Mouse (Mus musculus) CH12.LX (cell line): Measurements from ENCODE around the gene Rbm4b. TPM values are rescaled to one million over a fixed set of nuclear protein-coding genes. Genes with fewer than 3 reads are reported as not detected.

Experiments
- DNase-seq: peaks from one replicate; pipeline ENCODE4 v3.0.0-alpha.2; 2013; ENCODE audit errors: extremely low read depth
- H3K27ac ChIP-seq: 2 replicates; pipeline ENCODE4 v1.5.1; 2012; ENCODE audit warnings: low read depth, mild to moderate bottlenecking, control low read depth, moderate library complexity; ENCODE audit not compliant: insufficient read depth
- H3K27me3 ChIP-seq: replicated peaks from 2 replicates; pipeline ENCODE3; 2012; ENCODE audit warnings: inconsistent platforms
- H3K36me3 ChIP-seq, 2 experiments: replicated peaks in 1 of 2; 2 replicates each; pipeline versions ENCODE3 to v1.6.1; 2012; ENCODE audit warnings: inconsistent platforms in 1 of 2, low read length in 1 of 2, mild to moderate bottlenecking in 1 of 2, mixed read lengths in 1 of 2, moderate library complexity in 1 of 2; ENCODE audit not compliant: control insufficient read depth in 1 of 2, insufficient read depth in 1 of 2
- H3K4me1 ChIP-seq, 2 experiments: 2 replicates each; pipeline ENCODE4 v1.6.1; 2012; ENCODE audit warnings: inconsistent platforms in 1 of 2, moderate library complexity in 1 of 2; ENCODE audit not compliant: insufficient read depth in 2 of 2, control insufficient read depth in 1 of 2
- H3K4me2 ChIP-seq: 2 replicates; pipeline ENCODE4 v1.6.1; 2012; ENCODE audit warnings: low read depth, mild to moderate bottlenecking, control low read depth; ENCODE audit not compliant: poor library complexity, insufficient read depth, severe bottlenecking
- H3K4me3 ChIP-seq, 3 experiments: fragments of 150-350 bp in 1 of 3; sonication (generic) in 1 of 3; replicated peaks in 1 of 3; 2 replicates each; pipeline versions ENCODE3 to v1.5.1; 2011 to 2012; ENCODE audit warnings: low read depth in 2 of 3, low read length in 2 of 3, mild to moderate bottlenecking in 2 of 3, moderate library complexity in 2 of 3, control low read depth in 1 of 3, improper control_type of control experiment in 1 of 3, inconsistent platforms in 1 of 3, mixed read lengths in 1 of 3; ENCODE audit not compliant: poor library complexity in 1 of 3
- H3K79me2 ChIP-seq: replicated peaks from 2 replicates; pipeline ENCODE4 v1.6.1; 2012; ENCODE audit warnings: mild to moderate bottlenecking, moderate library complexity; ENCODE audit not compliant: control insufficient read depth, poor library complexity, insufficient read depth, severe bottlenecking; ENCODE audit errors: extremely low read depth
- H3K9ac ChIP-seq: 2 replicates; pipeline ENCODE4 v1.6.1; 2012; ENCODE audit warnings: low read depth, mild to moderate bottlenecking, control low read depth, moderate library complexity; ENCODE audit not compliant: insufficient read depth
- H3K9me3 ChIP-seq: replicated peaks from 2 replicates; pipeline ENCODE3; 2012; ENCODE audit warnings: low read length, inconsistent platforms, mixed read lengths
- BHLHE40 ChIP-seq: IDR thresholded peaks from 2 replicates; pipeline ENCODE4 v1.6.1; 2011; ENCODE audit warnings: mild to moderate bottlenecking, low read depth, low read length, improper control_type of control experiment
- CHD2 ChIP-seq: IDR thresholded peaks from 2 replicates; pipeline ENCODE4 v1.6.1; 2011; ENCODE audit warnings: low read length, improper control_type of control experiment
- CTCF ChIP-seq, 2 experiments: IDR thresholded peaks in 1 of 2; conservative IDR thresholded peaks in 1 of 2; 2 replicates each; pipeline ENCODE4 v1.5.1; 2011 to 2012; ENCODE audit warnings: low read depth in 2 of 2, low read length in 2 of 2, improper control_type of control experiment in 1 of 2, inconsistent platforms in 1 of 2, mild to moderate bottlenecking in 1 of 2, moderate library complexity in 1 of 2
- E2F4 ChIP-seq: IDR thresholded peaks from 2 replicates; pipeline ENCODE4 v1.6.1; 2011; ENCODE audit warnings: low read depth, low read length, improper control_type of control experiment; ENCODE audit not compliant: insufficient replicate concordance
- ETS1 ChIP-seq: conservative IDR thresholded peaks from 2 replicates; pipeline ENCODE4 v1.6.1; 2012; ENCODE audit warnings: low read depth, mild to moderate bottlenecking, inconsistent platforms, low read length, improper control_type of control experiment, moderate library complexity
- GABPA ChIP-seq: IDR thresholded peaks from 2 replicates; pipeline ENCODE4 v1.6.1; 2012; ENCODE audit warnings: low read depth, low read length, improper control_type of control experiment, inconsistent platforms; ENCODE audit not compliant: insufficient replicate concordance
- IRF4 ChIP-seq: IDR thresholded peaks from 2 replicates; pipeline ENCODE4 v1.6.1; 2014; ENCODE audit warnings: low read depth, mild to moderate bottlenecking, inconsistent platforms, low read length, improper control_type of control experiment
- MYC ChIP-seq: IDR thresholded peaks from 2 replicates; pipeline ENCODE4 v1.6.1; 2011; ENCODE audit warnings: low read depth, mild to moderate bottlenecking, improper control_type of control experiment, low read length
- NRF1 ChIP-seq: IDR thresholded peaks from 2 replicates; pipeline ENCODE4 v1.6.1; 2014; ENCODE audit warnings: low read depth, mild to moderate bottlenecking, inconsistent platforms, low read length, improper control_type of control experiment, moderate library complexity
- POLR2A ChIP-seq: IDR thresholded peaks from 2 replicates; pipeline ENCODE4 v1.6.1; 2011; ENCODE audit warnings: low read depth, mild to moderate bottlenecking, improper control_type of control experiment, low read length
- POLR2AphosphoS2 ChIP-seq: IDR thresholded peaks from 2 replicates; pipeline ENCODE4 v1.6.1; 2011; ENCODE audit warnings: low read depth, low read length, improper control_type of control experiment
- SIN3A ChIP-seq: IDR thresholded peaks from 2 replicates; pipeline ENCODE4 v1.6.1; 2012; ENCODE audit warnings: low read length, improper control_type of control experiment, inconsistent platforms
- SMC3 ChIP-seq: IDR thresholded peaks from 2 replicates; pipeline ENCODE4 v1.6.1; 2011; ENCODE audit warnings: low read depth, low read length, improper control_type of control experiment
- USF2 ChIP-seq: conservative IDR thresholded peaks from 2 replicates; pipeline ENCODE4 v1.6.1; 2011; ENCODE audit warnings: low read depth, low read length, improper control_type of control experiment
- ZC3H11A ChIP-seq: IDR thresholded peaks from 2 replicates; pipeline ENCODE4 v1.6.1; 2012; ENCODE audit warnings: low read depth, mild to moderate bottlenecking, inconsistent platforms, low read length, improper control_type of control experiment
- ZMIZ1 ChIP-seq: IDR thresholded peaks from 2 replicates; pipeline ENCODE4 v1.6.1; 2012; ENCODE audit warnings: low read depth, mild to moderate bottlenecking, inconsistent platforms, low read length, improper control_type of control experiment
- dilution Hi-C: fragments of 300-500 bp; cut with MboI; formaldehyde crosslinking; loops from 2 replicates; pipeline ENCODE4 v1.14.3; 2020; ENCODE audit warnings: low sequenced_read_pairs; ENCODE audit not compliant: extremely low pct_unique_long_range_greater_than_20kb, extremely low pct_ligation_motif_present
- in situ Hi-C: fragments of 300-500 bp; cut with MboI; formaldehyde crosslinking; loops from 3 replicates; pipeline ENCODE4 v1.14.3; 2019; ENCODE audit warnings: low sequenced_read_pairs, low pct_ligation_motif_present, low pct_unique_long_range_greater_than_20kb, mixed read lengths
- polyA plus RNA-seq: library from polyadenylated mRNA; unstranded; fragments of >175 nt; gene quantifications from 2 replicates; pipeline ENCODE4 v1.2.1, GENCODE M21; 2012; ENCODE audit warnings: low read depth; ENCODE audit not compliant: insufficient read length
- total RNA-seq, 2 experiments: library from RNA; depleted of rRNA; stranded (reverse); fragments of 300-350 nt in 1 of 2; fragments of >200 nt in 1 of 2; gene quantifications; 2 replicates each; pipeline ENCODE4 v1.2.3; 2012 to 2014

Rbm4b gene
- total and polyA plus RNA-seq, 3 experiments, result 7.0 to 13.8 (median 11.1) TPM

DNA sequence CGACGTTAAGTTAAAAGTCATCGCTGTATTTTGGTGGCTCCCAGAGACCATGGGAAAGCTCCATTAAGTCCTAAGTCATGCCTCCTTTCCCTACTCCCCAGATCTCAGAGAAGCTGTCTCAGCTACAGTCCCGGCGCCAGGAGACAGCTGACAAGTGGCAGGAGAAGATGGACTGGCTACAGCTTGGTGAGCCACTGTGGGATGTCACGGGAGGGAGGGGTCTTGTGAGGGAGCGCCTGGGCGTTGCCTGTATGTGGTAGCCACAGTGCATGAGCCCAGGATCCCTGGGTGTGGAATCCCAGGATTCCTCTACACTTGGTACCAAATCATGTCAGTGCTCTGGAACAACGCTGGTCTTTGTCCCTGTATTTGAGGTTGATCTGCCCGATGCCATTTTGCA is 7.8 kb upstream of the Rbm4b start:
- H3K9ac ChIP-seq, result no peak overlapping the region
- no peaks in the 10 kb centered on the region for H3K9me3 ChIP-seq
- no peaks in the 10 kb centered on the region for H3K79me2 ChIP-seq
- H3K4me2 ChIP-seq, result no peak overlapping the region
- in situ Hi-C loops (loop anchor here (10.0 kb wide), 1 partner anchor 54 kb away; the partner anchor contains the start of gene Gm960), dilution Hi-C loops (no loop called here)
- no peaks in the 10 kb centered on the region for H3K27me3 ChIP-seq
- TF ChIP-seq CHD2 (no peak), ZMIZ1 (no peak), E2F4 (no peak), IRF4 (no peak), GABPA (no peak), ETS1 (no peak), MYC (no peak), NRF1 (no peak), ZC3H11A (no peak), BHLHE40 (no peak)
- H3K36me3 ChIP-seq, result peaks cover 0 to 6% of the 10 kb centered on the region in 2 experiments
- DNase-seq, result no peak
- no peak overlapping the region for H3K27ac ChIP-seq
- H3K4me1 ChIP-seq, result no peaks in the 10 kb centered on the region
- H3K4me3 ChIP-seq, result no peak overlapping the region

DNA sequence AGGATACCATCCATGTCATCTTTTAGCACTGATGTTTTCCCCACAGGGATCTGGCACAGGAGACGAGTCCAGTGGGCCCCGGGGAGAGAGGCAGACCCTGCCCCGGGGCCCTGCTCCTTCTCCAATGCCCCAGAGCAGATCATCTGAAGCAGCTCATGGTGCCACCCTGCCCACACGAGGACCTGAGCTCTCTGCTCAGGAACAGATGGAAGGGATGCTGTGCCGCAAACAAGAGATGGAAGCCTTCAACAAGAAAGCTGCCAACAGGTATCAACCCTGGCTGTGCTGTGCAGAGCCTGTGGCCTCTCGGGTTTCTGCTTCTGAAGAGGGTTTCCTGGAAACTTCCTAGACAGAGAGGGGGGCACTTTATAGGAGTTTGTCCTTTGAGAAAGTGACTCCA is 6.3 kb upstream of the Rbm4b start:
- no peak overlapping the region for H3K4me3 ChIP-seq
- no peak overlapping the region for H3K4me2 ChIP-seq
- no peaks in the 10 kb centered on the region for H3K4me1 ChIP-seq
- dilution Hi-C loops, result no loop called here
- H3K9me3 ChIP-seq, result no peaks in the 10 kb centered on the region
- H3K79me2 ChIP-seq, result no peaks in the 10 kb centered on the region
- in situ Hi-C loops, result loop anchor here (10.0 kb wide), 1 partner anchor 55 kb away; the partner anchor contains the start of gene Gm960
- DNase-seq, result no peak
- TF ChIP-seq POLR2AphosphoS2 (no peak), CTCF (conservative IDR thresholded peaks at IDR 0.05 in 1 of 2, IDR thresholded peaks at IDR 0.05 in 1 of 2; ENCODE audit: low read depth in 2 of 2, low read length in 2 of 2) (no peak), BHLHE40 (no peak), POLR2A (no peak), SMC3 (no peak), USF2 (no peak), CHD2 (no peak), SIN3A (no peak)
- H3K9ac ChIP-seq, result no peak overlapping the region
- peaks cover 0 to 3% of the 10 kb centered on the region in 2 experiments for H3K36me3 ChIP-seq
- H3K27ac ChIP-seq, result no peak overlapping the region
- no peaks in the 10 kb centered on the region for H3K27me3 ChIP-seq
